Mouse (Mus musculus): Measurements from ENCODE around the gene Hist1h1d. TPM values are rescaled to one million over a fixed set of nuclear protein-coding genes. Genes with fewer than 3 reads are reported as not detected.
"Not testable (repeated sequence)": the region's sequence is repeated elsewhere in the genome, so short reads cannot be mapped to it uniquely, and the experiment has no call there.

The Hist1h1d gene
- total RNA-seq, 2 experiments from 2014 or later: 1.2 to 2.3 TPM

DNA sequence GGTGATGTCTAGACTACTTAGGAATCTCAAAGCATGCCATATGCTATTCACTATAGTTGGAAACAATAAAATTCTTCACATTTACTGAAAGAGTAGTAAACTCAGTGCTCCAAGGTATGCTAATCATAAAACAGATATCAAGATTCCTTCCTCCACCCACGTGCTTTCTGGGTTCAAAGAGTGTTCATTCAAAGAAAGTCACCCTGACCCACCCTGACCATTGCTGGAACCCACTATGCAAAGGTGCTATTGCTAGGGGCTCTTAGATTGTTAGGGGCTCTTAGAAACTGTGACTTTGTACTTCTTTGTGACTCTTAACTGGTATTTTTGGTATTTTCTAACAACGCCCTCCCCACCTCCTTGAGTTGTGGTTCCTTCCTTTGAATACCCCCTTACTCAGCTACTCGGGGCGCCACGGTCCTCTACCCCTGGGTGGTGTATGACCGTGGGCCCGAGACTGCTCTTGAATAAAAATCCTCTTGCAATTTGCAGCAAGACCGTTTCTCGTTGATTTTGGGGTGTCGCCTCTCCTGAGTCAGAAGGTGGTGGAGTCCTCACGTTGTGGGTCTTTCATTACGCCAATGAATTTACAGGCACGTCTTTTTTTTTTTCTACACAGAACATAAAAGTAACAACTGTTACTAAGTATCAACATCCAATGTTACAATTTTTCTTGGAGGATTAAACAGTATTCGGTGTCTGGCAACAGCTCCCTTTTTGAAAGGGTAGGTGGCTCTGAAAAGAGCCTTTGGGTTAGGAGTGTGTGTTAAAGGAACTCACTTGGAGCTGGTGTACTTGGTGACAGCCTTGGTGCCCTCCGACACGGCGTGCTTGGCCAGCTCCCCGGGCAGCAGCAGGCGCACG, 20.2 kb downstream of the Hist1h1d start:
- not testable (repeated sequence) for DNase-seq

DNA sequence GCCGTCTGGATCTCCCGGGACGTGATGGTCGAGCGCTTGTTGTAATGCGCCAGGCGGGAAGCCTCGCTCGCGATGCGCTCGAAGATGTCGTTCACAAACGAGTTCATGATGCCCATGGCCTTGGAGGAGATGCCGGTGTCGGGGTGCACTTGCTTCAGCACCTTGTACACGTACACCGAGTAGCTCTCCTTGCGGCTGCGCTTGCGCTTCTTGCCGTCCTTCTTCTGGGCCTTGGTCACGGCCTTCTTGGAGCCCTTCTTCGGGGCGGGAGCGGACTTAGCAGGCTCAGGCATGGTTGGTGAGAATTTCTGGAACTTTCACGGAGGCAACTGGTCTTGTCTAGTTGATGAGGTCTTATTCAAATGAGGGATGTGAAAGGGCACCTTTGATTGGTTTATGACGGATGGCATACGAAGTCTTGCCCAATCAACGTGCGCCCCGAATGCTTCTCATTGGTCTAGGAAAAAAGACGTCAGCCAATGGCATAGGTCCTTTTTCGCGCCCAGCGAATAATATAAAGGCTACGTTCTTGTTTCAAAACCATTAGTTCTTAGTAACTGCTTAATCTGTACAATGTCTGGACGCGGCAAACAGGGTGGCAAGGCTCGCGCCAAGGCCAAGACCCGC, 20.9 kb downstream of the Hist1h1d start, which contains the start of the genes Hist1h2bf and Hist1h2ad:
TSS of gene Hist1h2bf (minus strand) at position 299 of the 627 bp plus-strand sequence.
TSS of gene Hist1h2ad (plus strand) at position 484 of the 627 bp plus-strand sequence.
- DNase-seq: peak; percentile 80

DNA sequence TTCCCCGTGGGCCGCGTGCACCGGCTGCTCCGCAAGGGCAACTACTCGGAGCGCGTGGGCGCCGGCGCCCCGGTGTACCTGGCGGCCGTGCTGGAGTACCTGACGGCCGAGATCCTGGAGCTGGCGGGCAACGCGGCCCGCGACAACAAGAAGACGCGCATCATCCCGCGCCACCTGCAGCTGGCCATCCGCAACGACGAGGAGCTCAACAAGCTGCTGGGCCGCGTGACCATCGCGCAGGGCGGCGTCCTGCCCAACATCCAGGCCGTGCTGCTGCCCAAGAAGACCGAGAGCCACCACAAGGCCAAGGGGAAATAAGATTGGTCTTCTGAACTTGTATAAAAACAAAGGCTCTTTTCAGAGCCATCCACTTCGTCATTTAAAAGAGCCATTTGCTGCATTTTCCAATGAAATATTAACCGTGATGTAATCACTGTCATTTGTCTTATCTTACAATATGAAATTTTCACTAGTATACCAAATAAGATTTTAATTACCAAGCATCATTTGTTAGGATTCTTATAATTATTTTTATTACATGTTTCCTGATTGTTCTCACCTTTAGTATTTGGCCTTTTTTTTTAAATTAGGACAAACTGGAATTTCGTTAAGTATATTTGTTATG, 21.6 kb downstream of the Hist1h1d start:
- not testable (repeated sequence) for DNase-seq

DNA sequence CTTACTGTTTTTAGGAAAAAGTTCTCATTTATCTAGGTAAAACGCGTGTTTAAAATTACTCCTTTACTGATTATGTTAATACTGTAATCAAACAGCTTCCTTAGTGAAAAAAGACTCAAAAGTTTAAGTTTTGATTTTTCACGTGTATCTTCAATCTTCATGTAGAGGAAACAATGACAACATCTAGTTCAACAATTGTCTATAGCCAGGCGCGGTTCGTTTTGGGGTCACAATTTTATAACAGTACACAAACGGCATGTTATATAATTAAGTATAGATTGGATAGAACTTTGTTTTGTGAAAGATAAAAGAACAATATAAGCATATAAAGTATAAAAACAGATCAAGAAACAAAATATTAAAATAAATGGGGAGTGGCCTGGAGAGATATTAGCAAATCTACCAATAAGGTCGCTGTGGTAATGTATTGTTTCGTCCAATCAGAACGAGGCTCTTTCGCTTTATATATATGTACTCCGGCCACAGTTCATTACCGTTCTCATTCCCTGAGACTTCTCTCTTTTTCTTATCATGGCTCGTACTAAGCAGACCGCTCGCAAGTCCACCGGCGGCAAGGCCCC, 22.3 kb downstream of the Hist1h1d start, which contains the start of gene Hist1h3d:
TSS of gene Hist1h3d (plus strand) at position 493 of the 581 bp plus-strand sequence.
- no peak for DNase-seq

DNA sequence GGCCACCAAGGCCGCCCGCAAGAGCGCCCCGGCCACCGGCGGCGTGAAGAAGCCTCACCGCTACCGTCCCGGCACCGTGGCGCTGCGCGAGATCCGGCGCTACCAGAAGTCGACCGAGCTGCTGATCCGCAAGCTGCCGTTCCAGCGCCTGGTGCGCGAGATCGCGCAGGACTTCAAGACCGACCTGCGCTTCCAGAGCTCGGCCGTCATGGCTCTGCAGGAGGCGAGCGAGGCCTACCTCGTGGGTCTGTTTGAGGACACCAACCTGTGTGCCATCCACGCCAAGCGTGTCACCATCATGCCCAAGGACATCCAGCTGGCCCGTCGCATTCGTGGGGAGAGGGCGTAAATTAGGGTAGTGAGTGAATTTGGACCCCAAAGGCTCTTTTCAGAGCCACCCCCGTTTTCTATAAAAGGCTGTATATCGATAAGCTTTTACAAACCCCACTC, 22.8 kb downstream of the Hist1h1d start:
- DNase-seq: not testable (repeated sequence)

DNA sequence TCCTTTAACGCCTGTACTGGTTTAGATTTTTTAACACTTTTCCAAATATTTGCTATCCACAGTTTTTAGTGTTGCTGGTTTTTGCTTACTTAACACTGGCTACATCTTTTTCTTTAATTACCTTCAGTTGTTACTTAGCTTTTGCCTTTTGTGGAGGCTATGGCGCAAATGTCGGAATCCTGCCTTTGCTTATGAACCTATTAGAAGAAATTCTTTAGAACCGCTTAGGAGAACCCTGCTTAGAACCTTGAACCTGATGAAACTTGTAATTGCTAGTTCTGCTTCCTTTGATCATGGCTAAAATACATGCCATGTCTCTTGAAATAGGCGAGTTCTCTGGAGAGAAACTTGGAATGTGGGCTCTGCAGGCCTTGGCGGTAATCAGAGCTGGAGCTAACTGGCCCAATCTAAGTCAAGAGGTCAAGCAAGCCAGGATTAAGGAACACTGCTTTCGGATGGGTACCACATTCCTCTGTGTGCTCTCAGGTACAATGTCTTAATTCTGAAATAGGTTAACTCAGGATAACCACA, 23.4 kb downstream of the Hist1h1d start:
- DNase-seq: no peak

DNA sequence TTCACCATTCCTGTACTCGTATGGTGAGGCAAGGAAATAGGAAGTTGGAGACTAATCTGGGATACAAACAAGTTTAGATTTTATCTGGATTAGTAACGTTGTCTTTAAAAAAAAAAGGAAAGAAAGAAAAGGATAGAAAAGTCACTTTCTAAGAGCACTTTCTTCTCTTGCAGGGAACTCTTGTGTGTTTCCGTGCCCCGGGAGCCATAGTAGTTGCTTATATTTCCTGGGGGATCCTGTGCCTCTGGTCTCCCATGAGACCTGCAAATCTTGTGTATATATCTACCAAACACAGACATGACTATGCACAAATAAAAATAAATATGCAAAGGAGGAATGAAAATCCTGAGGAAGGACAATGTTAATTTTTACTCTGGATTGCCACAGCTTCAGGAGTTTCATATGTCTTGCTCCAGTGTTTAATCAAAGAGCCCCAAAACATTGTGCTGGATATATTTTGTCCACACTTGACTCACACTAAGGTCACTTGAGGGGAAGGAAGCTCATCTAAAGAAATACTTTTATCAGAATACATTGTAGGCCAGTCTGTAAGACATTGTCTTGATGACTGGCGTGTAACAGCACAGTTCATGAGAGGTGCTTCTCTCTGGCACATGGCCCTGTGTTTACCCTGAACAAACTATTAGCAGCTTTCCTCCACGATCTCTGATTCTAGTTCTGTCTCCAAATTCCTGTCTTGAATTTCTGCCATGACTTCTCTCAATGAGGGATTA, 24.0 kb downstream of the Hist1h1d start:
- DNase-seq: no peak

DNA sequence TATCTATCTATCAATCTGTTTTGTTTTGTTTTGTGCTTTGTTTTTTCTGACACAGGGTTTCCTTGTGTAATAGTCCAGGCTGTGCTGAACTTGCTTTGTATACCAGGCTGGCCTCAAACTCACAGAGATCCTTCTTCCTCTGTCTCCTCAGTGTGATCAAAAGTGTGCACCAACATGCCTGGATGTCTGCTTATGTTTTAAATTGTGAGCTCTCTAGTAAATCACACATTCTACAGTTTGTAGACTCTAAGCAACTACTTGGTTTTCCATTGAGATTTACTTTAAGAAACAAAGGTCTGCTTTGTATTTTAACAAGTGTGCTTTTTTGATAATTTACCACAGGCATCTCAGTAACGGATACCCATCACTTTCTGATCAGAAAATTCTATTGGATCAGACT, 24.8 kb downstream of the Hist1h1d start:
- no peak for DNase-seq

DNA sequence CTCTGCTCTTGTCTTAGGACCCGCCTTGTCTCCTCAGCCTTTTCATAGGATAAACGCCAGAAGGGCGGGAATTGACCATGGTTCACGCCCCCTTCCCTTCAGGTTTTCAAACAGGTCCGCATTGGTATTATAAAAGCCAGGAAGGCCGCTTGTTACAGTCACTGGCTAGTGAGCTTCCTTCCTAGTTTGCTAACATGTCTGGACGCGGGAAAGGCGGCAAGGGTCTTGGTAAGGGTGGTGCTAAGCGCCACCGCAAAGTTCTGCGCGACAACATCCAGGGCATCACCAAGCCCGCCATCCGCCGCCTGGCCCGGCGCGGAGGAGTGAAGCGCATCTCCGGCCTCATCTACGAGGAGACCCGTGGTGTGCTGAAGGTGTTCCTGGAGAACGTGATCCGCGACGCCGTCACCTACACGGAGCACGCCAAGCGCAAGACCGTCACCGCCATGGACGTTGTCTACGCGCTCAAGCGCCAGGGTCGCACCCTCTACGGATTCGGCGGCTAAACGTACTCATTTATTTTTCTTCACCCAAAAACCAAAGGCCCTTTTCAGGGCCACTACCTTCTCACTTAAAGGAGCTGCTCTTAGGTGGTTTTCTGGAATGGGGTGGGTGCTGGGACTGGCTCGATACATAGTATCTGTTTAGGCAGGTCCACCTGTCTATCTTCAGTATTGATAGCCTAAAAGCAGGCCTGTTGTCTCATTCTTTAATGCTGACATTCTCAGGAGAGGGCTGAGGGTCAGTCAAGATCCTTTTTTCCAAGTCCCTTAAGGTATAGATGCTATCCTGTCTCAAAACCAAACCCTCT, 28.6 kb downstream of the Hist1h1d start, which contains the start of gene Hist1h4d:
TSS of gene Hist1h4d (plus strand) at position 191 of the 811 bp plus-strand sequence.
- peak; percentile 92 for DNase-seq

DNA sequence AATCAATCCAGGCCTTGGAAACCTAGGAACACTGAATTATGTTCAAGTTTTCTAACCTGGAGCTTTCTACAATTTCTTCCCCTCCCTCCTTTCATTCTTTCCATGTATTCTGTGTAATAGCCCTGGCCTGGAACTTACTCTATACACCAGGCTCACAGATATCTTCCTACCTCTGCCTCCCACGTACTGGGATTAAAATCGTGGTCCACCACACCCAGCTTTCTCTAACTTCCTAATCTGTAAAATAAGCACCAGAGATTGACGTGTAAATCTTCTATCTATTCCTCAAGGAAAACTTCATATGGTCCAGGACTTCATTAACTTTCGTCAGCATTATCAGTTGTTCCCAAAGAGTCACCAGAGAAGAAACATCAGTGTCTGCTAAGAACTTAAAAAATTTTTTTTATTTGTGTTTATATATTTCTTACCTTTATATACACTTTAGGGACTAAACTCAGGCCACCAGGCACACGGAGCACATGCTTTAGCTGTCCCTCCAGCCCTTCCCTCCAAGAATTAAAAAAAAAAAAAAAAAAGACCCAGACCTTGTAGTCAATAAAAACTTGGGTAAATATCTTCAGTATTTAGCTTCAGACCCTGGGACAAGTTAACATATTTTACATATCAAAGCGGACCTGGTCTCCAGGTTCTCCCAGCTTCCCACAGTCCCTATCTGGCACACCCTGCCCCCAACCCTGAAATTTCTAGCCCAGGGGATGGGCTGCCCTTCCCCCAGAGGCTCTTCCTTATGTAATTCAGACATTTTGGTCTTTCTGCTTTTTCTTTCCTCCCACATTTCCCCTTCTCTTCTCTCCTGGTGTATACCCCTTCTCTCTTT, 29.4 kb downstream of the Hist1h1d start:
- no peak for DNase-seq

DNA sequence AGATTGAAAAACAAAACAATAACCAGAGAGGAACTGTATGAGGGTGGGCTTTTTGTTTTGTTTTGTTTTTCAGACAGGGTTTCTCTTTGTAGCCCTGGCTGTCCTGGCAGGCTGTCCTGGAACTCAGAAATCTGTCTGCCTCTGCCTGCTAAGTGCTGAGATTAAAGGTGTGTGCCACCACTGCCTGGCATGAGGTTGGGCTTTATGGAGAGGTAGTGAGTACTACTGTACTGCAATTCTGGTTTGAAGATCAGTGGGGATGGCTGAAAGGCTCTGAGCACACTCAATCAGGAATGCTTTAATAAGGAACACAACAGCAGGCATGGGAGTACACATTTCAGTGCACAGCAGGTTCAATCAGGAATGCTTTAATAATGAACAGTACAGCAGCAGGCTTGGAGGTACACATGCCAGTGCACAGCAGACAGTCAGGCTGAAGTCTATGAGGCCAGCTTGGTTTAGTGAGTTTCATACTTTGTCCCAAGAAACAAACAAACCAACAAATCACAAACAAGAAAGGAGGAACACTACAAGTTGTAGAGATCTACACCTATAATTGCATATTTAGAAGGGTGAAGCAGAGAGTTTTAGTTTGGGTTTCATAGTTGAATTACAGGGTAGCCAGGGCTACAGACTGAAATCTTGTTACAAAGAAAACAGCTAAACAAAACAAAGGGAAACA, 30.5 kb downstream of the Hist1h1d start:
- no peak for DNase-seq

DNA sequence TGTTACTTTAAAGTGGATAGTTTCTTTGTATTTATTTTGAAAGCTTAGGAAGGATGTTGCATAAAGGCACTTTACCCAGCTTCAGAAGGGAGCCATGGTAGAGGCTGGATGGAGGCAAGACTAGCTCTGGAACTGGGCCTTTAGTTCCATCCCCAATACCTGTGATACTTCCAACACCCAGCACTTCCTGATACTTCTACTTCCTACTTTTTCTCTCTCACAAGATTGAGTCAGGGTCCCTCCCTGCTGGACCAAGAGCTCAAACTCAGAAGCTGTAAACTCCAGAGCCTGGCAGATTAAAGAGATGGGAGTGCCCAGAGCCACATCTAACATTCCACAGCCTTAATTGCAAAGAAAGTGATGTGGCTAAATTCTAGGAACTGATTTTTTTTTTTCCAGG, 31.3 kb downstream of the Hist1h1d start:
- DNase-seq: no peak

DNA sequence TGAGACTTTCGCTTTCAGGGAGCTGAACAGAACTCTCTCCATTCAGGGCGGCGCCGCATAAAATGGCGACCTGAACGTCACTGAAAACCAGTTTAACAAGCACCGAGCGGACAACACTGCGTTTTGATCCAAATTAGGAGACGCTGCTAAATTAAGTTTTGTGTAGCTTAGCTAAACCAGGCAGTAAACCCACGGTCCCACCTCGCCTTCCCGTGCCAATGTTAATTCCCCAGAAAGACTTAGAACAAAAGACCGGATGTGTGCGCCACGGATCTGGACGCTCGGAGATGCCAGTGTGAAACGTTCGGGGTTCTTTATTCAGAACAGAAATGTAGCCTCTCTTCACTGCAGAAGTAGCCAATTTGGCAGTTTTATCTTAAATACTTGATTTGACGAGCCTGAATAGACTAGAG, 32.0 kb downstream of the Hist1h1d start:
- peak; percentile 40 for DNase-seq

DNA sequence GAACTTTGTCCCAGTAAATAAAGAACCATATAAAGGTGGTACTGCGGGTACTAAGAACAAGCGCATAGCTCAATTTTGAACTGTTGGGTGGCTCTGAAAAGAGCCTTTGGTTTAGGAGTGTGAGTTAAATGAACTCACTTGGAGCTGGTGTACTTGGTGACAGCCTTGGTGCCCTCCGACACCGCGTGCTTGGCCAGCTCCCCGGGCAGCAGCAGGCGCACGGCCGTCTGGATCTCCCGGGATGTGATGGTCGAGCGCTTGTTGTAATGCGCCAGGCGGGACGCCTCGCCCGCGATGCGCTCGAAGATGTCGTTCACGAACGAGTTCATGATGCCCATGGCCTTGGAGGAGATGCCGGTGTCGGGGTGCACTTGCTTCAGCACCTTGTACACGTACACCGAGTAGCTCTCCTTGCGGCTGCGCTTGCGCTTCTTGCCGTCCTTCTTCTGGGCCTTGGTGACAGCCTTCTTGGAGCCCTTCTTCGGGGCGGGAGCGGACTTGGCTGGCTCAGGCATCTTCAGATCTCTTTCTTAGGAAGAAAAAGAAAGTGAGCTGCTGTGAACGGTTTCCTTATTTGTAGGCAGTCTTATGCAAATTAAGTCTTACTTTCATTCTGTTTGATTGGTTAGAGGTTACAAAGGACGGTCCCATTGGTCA, 32.5 kb downstream of the Hist1h1d start:
- DNase-seq: peak; percentile 62

DNA sequence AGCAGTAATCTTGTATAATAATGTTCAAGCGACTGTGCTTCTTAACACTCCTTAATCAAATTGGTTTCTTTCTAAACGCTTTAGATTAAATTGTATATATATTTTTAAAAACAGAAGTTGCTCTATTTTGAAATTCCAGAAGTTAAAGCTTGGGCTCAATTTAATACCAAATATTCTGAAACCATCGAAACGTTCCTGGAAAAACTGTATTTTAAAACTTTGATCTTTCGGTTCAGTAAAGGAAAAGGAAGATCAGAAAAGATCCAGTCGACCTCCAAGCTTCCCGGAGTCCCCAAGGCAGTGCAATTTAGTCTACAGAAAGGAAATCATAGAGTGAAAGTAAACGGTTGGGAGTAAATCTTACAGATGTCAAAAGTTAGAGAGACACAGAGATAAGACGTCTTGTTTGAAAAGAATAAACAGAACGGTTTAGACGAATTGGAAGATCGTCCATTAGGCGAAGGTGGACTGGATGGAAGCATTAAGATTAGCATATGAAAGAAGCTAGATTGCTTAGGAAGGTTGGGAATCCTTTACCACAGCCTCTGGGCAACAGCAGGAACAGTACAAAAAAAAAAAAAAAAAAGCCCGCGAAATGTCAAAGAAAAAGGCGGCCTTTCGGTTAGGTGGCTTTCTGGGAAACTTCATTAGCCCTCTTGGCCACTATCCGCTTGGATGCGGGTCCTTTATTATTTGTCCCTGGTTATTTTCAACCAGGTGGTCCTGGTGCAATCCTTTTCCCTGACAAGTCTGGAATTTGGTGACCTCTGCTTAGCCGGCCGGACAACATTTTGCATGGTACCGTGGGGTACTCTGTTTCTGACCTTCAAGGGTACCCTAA, 33.3 kb downstream of the Hist1h1d start:
- DNase-seq: no peak

DNA sequence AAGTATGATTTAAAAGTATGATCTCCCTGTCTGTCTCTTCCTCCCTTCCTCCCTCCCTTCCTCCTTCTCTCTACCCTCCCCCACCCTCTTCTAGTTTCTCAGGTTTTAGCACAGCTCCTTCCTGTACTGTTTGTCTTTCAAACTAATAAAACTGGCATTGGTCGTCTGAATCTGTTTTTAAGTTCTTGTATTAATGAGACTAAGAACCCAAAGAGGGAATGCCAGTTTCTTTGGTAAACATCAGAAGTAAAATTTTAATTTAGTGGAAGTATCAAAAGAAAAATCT, 33.8 kb downstream of the Hist1h1d start:
- DNase-seq: no peak

DNA sequence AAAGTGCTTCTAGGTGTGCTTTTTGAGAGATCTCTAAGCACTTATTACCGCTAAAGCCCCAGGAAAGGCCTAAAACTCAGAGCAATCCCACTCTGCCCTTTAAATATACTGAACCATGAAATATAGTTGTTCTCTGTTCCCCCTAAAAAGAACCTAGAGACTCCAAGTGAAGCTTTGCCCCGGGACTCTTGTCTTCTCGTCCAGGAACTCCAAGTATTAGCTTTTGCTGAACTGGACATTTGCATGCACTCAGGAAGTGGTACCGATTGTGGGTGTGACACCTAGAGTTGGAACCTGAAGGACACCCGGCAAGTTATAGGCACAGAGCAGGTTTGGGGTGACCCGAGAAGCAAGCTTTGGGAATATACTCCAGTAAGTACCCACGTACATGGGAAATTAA, 38.1 kb downstream of the Hist1h1d start:
- DNase-seq: no peak
